Mouse (Mus musculus) olfactory bulb, adult 2 months (tissue): ENCODE measurements around the gene Zmym2.

ENCODE experiments used
- CTCF ChIP-seq: fragments of 200-500 bp; IDR thresholded peaks from 2 replicates; pipeline ENCODE4 v1.5.1; 2012; ENCODE audit warnings: low read depth, mild to moderate bottlenecking, low read length, moderate library complexity; ENCODE audit not compliant: insufficient read depth
- POLR2A ChIP-seq: fragments of 200-500 bp; IDR thresholded peaks from 2 replicates; pipeline ENCODE4 v1.6.1; 2012; ENCODE audit warnings: mild to moderate bottlenecking, low read depth, low read length, moderate library complexity; ENCODE audit not compliant: insufficient read depth

GRCm38 (mm10) chr14:56954393-56954792 is 67.9 kb downstream of the Zmym2 start:
- TF ChIP-seq POLR2A (no peak), CTCF (no peak)
